Mouse (Mus musculus): ENCODE measurements around the gene Otud7b. TPM values are rescaled to one million over a fixed set of nuclear protein-coding genes. Genes with fewer than 3 reads are reported as not detected.

Otud7b gene
- total RNA-seq, 2 experiments from 2014 or later = 50.9 to 51.0 TPM

- DNase-seq = no peak
- intact Hi-C loops (cut with DNase I) = no loop called here
Measured at GRCm38 (mm10) chr3:96082714-96083508, 21.4 kb upstream of the Otud7b start.

GRCm38 (mm10) chr3:96084146-96084755, 20.1 kb upstream of the Otud7b start:
- intact Hi-C loops (cut with DNase I) = no loop called here
- DNase-seq = no peak

GRCm38 (mm10) chr3:96087219-96087618, 17.1 kb upstream of the Otud7b start:
- no peak for DNase-seq
- intact Hi-C loops (cut with DNase I) = no loop called here

GRCm38 (mm10) chr3:96087801-96088200, 16.5 kb upstream of the Otud7b start:
- intact Hi-C loops (cut with DNase I) = no loop called here
- no peak for DNase-seq

GRCm38 (mm10) chr3:96089882-96090489, 14.3 kb upstream of the Otud7b start:
- intact Hi-C loops (cut with DNase I) = no loop called here
- DNase-seq = no peak

- intact Hi-C loops (cut with DNase I) = no loop called here
- no peak for DNase-seq
Measured at GRCm38 (mm10) chr3:96091146-96091545, 13.2 kb upstream of the Otud7b start.

GRCm38 (mm10) chr3:96091966-96092365, 12.4 kb upstream of the Otud7b start:
- intact Hi-C loops (cut with DNase I) = no loop called here
- DNase-seq = no peak

GRCm38 (mm10) chr3:96093509-96093908, 10.8 kb upstream of the Otud7b start:
- intact Hi-C loops (cut with DNase I) = no loop called here
- peak in 1 of 2 experiments; percentile 23 for DNase-seq

GRCm38 (mm10) chr3:96094203-96094602, 10.1 kb upstream of the Otud7b start:
- intact Hi-C loops (cut with DNase I) = no loop called here
- peak; percentile 53 to 63 for DNase-seq

- intact Hi-C loops (cut with DNase I) = no loop called here
- DNase-seq = no peak
Measured at GRCm38 (mm10) chr3:96098168-96098567, 6.2 kb upstream of the Otud7b start.

GRCm38 (mm10) chr3:96098616-96099267, 5.6 kb upstream of the Otud7b start:
- DNase-seq = peak; percentile 59 to 60
- intact Hi-C loops (cut with DNase I) = no loop called here

- DNase-seq = peak; percentile 40 to 48
- intact Hi-C loops (cut with DNase I) = no loop called here
Measured at GRCm38 (mm10) chr3:96102100-96102872, 2.0 kb upstream of the Otud7b start.

GRCm38 (mm10) chr3:96103901-96104260, 446 bp upstream of the Otud7b start:
- intact Hi-C loops (cut with DNase I) = loop anchor here (2.0 kb wide), 1 partner anchor 43 kb away; no protein-coding TSS in a partner anchor
- no peak for DNase-seq

GRCm38 (mm10) chr3:96105232-96105747, 963 bp downstream of the Otud7b start:
- DNase-seq = peak; percentile 35 to 37
- intact Hi-C loops (cut with DNase I) = loop anchor here (2.0 kb wide), 1 partner anchor 44 kb away; no protein-coding TSS in a partner anchor

- DNase-seq = no peak
- intact Hi-C loops (cut with DNase I) = no loop called here
Measured at GRCm38 (mm10) chr3:96106151-96106550, 1.8 kb downstream of the Otud7b start.

- intact Hi-C loops (cut with DNase I) = loop anchor here (2.0 kb wide), 1 partner anchor 20 kb away; no protein-coding TSS in a partner anchor
- no peak for DNase-seq
Measured at GRCm38 (mm10) chr3:96108315-96108714, 4.0 kb downstream of the Otud7b start.

GRCm38 (mm10) chr3:96113251-96113650, 8.9 kb downstream of the Otud7b start:
- no peak for DNase-seq
- intact Hi-C loops (cut with DNase I) = no loop called here

- DNase-seq = no peak
- intact Hi-C loops (cut with DNase I) = no loop called here
Measured at GRCm38 (mm10) chr3:96118142-96118541, 13.8 kb downstream of the Otud7b start.

- DNase-seq = no peak
- intact Hi-C loops (cut with DNase I) = no loop called here
Measured at GRCm38 (mm10) chr3:96118702-96119101, 14.4 kb downstream of the Otud7b start.

GRCm38 (mm10) chr3:96124235-96124634, 19.9 kb downstream of the Otud7b start:
- DNase-seq = no peak
- intact Hi-C loops (cut with DNase I) = no loop called here
